Mouse (Mus musculus): ENCODE data around the gene Mta2. TPM values are rescaled to one million over a fixed set of nuclear protein-coding genes. Genes with fewer than 3 reads are reported as not detected.

Gene Mta2
- polyA plus RNA-seq, 1 experiment from 2014 or later, result 164 TPM

DNA sequence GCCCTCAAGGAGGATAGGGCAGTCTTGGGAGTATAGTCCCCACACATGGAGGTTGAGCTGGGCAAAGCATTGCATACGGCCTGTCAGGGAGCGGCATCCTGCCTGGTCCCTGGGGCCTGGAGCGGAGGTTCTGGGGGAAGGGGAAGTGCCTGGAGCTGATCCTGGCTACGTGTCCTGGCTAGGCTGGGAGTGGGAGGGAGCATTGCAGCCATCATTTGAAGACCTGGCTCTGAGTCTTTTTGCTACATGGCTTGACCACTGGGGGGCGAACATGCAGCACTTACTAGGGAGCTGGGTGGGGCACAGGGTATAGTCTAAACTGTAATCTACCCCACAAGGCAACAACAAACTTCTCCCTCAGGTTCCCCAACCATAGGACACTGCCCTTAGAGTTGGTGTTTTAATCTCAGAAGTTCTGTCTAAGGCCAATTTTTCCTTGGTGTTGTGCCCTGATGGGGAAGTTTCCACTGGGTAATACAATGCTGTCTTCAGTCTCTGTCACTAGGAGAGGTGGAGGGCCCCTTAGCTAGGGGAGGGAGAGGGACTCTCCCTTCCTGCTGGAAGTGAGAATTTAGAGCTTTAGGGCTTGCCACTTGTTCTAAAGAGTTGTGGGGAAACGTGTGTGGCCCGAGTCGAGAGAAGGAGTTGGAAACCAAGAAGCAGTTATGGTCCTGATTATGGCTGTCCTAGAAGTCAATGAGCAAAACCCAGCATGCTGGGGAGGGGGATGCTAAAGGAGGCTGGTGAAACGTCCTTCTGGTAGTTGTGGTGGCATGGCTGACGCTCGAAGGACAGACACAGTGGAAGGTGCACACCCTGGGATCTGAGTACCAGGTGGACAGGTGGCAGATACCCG is 51.3 kb downstream of the Mta2 start:
- Histone ChIP-seq H3K9ac (ENCODE audit: low read length) (peak overlapping the region; percentile 56), H3K4me2 (ENCODE audit: low read depth, low read length) (peak overlapping the region; percentile 66), H3K27ac (ENCODE audit: low read length) (peak overlapping the region; percentile 95), H3K9me3 (ENCODE audit: control insufficient read depth, low read length) (no peaks in the 10 kb centered on the region), H3K36me3 (ENCODE audit: control insufficient read depth, insufficient read depth, low read length) (no peaks in the 10 kb centered on the region), H3K4me1 (replicated peaks; ENCODE audit: control insufficient read depth, insufficient read depth, low read length) (peaks cover 61% of the 10 kb centered on the region), H3K27me3 (ENCODE audit: control insufficient read depth, insufficient read depth, low read depth, low read length) (no peaks in the 10 kb centered on the region), H3K4me3 (ENCODE audit: low read length) (peak overlapping the region; percentile 34)
- peak; percentile 8 for ATAC-seq (ENCODE audit: low read depth)
- WGBS, result 32% methylated on average over 12 of the region's 12 CpGs

DNA sequence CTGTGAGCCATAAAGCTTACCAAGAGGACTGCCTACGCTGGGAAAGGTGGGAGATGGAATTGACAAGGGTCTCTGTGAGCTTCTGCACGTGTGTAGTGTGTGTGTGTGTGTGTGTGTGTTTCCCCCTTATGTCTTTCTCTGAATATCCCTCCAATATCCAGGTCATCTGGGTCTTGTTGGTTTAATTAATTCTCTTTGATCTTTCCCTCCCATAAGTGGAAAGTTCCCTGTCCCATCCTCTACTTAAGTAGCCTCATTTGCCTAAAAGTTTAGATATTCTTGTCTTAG is 51.9 kb downstream of the Mta2 start:
- no peak overlapping the region for H3K27ac ChIP-seq (ENCODE audit: low read length)
- no peak for ATAC-seq (ENCODE audit: low read depth)
- 55% methylated on average over 2 of the region's 2 CpGs for WGBS
- H3K4me2 ChIP-seq (ENCODE audit: low read depth, low read length), result peak overlapping the region; percentile 66; the same call in 1 of the 2 replicates
- H3K9ac ChIP-seq (ENCODE audit: low read length), result no peak overlapping the region; the same call in 1 of the 2 replicates
- H3K4me3 ChIP-seq (ENCODE audit: low read length), result no peak overlapping the region
- H3K27me3 ChIP-seq (ENCODE audit: control insufficient read depth, insufficient read depth, low read depth, low read length), result no peaks in the 10 kb centered on the region
- peaks cover 61% of the 10 kb centered on the region for H3K4me1 ChIP-seq (replicated peaks; ENCODE audit: control insufficient read depth, insufficient read depth, low read length)
- H3K9me3 ChIP-seq (ENCODE audit: control insufficient read depth, low read length), result no peaks in the 10 kb centered on the region
- no peaks in the 10 kb centered on the region for H3K36me3 ChIP-seq (ENCODE audit: control insufficient read depth, insufficient read depth, low read length)

DNA sequence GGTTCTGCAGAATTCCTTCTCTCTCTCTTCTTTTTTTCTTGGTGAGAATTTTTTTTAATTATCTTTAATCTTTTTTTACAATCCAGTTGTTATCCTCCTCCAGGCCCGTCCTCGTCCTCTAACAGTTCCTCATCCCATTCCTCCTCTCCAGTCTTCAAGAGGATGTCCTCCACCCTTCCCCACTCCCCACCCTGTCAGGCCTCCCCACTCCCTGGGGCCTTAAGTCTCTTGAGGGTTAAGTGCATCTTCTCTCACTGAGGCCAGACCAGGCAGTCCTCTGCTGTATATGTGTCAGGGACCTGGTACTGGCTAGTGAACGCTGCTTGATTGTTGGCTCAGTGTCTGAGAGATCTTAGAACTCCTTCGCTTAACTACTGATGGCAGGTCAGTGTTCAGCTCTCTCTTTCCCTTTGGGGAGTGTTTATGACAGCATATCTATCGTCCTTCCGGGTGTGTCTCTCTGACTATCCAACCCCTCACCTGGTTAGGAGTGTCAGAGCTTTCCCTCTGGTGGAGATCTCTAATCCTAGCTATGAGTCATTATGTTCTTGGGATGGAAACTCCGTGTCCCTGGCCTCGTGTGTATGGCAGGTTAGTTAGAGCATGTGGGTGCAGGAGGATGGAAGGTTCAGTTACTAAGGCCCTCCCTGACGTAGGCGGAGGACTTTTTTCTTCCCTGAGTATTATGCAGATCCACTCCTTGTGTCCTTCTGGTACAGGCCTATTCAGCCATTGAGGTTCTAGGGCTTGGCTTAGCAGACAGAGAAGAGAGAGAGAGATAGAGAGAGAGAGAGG is 53.3 kb downstream of the Mta2 start:
- H3K9ac ChIP-seq (ENCODE audit: low read length), result no peak overlapping the region
- H3K27me3 ChIP-seq (ENCODE audit: control insufficient read depth, insufficient read depth, low read depth, low read length), result no peaks in the 10 kb centered on the region
- WGBS, result 76% methylated on average over 10 of the region's 10 CpGs
- no peaks in the 10 kb centered on the region for H3K36me3 ChIP-seq (ENCODE audit: control insufficient read depth, insufficient read depth, low read length)
- H3K4me2 ChIP-seq (ENCODE audit: low read depth, low read length), result no peak overlapping the region
- peaks cover 68% of the 10 kb centered on the region for H3K4me1 ChIP-seq (replicated peaks; ENCODE audit: control insufficient read depth, insufficient read depth, low read length)
- no peaks in the 10 kb centered on the region for H3K9me3 ChIP-seq (ENCODE audit: control insufficient read depth, low read length)
- no peak overlapping the region for H3K4me3 ChIP-seq (ENCODE audit: low read length)
- no peak for ATAC-seq (ENCODE audit: low read depth)
- H3K27ac ChIP-seq (ENCODE audit: low read length), result no peak overlapping the region

DNA sequence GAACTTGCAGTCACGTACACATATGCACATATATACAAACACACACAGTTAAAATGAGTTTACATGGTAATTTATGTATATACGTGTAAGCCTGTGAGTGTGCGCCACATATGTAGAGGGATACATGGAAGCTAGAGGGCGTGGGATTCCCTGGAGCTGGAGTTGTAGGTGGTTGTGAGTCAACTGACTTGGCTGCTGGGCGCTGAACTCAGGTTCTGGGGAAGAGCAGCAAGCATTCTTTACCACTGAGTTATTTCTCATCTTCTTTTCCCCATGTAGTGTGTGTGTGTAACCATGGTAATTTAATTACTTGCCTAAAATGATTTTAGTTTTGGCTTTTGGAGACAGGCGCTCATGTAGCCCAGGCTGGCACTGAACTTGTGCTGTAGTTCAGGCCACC is 54.9 kb downstream of the Mta2 start:
- H3K4me3 ChIP-seq (ENCODE audit: low read length), result no peak overlapping the region
- H3K27me3 ChIP-seq (ENCODE audit: control insufficient read depth, insufficient read depth, low read depth, low read length), result no peaks in the 10 kb centered on the region
- ATAC-seq (ENCODE audit: low read depth), result no peak
- no peak overlapping the region for H3K9ac ChIP-seq (ENCODE audit: low read length)
- no peak overlapping the region for H3K27ac ChIP-seq (ENCODE audit: low read length)
- H3K4me2 ChIP-seq (ENCODE audit: low read depth, low read length), result no peak overlapping the region
- 87% methylated on average over 6 of the region's 6 CpGs for WGBS
- peaks cover 12% of the 10 kb centered on the region for H3K36me3 ChIP-seq (ENCODE audit: control insufficient read depth, insufficient read depth, low read length)
- H3K9me3 ChIP-seq (ENCODE audit: control insufficient read depth, low read length), result no peaks in the 10 kb centered on the region
- peaks cover 56% of the 10 kb centered on the region for H3K4me1 ChIP-seq (replicated peaks; ENCODE audit: control insufficient read depth, insufficient read depth, low read length)

DNA sequence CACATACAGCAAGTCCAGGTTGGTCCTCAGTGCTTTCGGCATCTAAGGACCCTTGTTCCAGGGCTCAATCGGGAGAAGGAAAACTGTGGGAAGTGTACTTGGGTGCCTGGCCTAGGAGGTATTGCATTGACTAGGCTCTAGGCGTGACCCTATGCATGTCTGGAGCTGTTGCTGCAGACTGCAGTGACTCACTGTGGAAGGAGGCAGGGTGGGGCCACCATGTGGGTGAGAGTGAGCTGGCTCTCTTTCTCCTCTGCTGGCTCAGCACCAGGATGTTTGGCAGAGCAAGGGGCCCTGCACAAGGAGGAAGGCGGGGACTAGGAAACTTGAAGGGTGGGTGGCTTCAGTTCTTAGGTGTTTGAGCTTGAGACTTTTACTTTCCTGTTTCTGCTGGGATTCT is 55.9 kb downstream of the Mta2 start:
- no peaks in the 10 kb centered on the region for H3K9me3 ChIP-seq (ENCODE audit: control insufficient read depth, low read length)
- peaks cover 46% of the 10 kb centered on the region for H3K4me1 ChIP-seq (replicated peaks; ENCODE audit: control insufficient read depth, insufficient read depth, low read length)
- H3K4me2 ChIP-seq (ENCODE audit: low read depth, low read length), result peak overlapping the region; percentile 33
- peak overlapping the region; percentile 89 for H3K27ac ChIP-seq (ENCODE audit: low read length)
- no peak overlapping the region for H3K4me3 ChIP-seq (ENCODE audit: low read length)
- peaks cover 21% of the 10 kb centered on the region for H3K36me3 ChIP-seq (ENCODE audit: control insufficient read depth, insufficient read depth, low read length)
- H3K9ac ChIP-seq (ENCODE audit: low read length), result peak overlapping the region; percentile 51
- 16% methylated on average over 4 of the region's 4 CpGs for WGBS
- peak; percentile 94 for ATAC-seq (ENCODE audit: low read depth)
- H3K27me3 ChIP-seq (ENCODE audit: control insufficient read depth, insufficient read depth, low read depth, low read length), result no peaks in the 10 kb centered on the region

DNA sequence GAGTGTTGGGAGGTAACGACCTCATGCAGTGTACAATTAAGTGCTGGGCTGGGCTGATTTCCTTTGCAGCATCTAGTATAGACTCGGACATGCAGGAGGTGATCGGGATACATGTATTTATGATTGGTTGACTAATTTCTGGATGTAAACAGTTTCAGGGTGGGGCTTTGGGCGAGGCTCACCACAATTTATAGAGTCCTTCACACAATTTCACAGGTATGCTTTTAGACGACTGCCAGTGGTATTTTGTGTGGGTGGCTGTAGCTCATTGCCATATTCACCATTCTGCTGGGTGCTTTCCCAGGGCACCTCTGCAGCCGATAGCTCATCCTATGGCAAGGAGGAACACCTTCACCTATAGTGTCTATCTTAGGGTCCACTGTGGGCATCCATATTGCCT is 56.9 kb downstream of the Mta2 start:
- H3K4me3 ChIP-seq (ENCODE audit: low read length), result no peak overlapping the region
- no peaks in the 10 kb centered on the region for H3K27me3 ChIP-seq (ENCODE audit: control insufficient read depth, insufficient read depth, low read depth, low read length)
- 75% methylated on average over 6 of the region's 6 CpGs for WGBS
- H3K9me3 ChIP-seq (ENCODE audit: control insufficient read depth, low read length), result no peaks in the 10 kb centered on the region
- peaks cover 37% of the 10 kb centered on the region for H3K4me1 ChIP-seq (replicated peaks; ENCODE audit: control insufficient read depth, insufficient read depth, low read length)
- H3K27ac ChIP-seq (ENCODE audit: low read length), result peak overlapping the region; percentile 89
- H3K36me3 ChIP-seq (ENCODE audit: control insufficient read depth, insufficient read depth, low read length), result peaks cover 28% of the 10 kb centered on the region
- ATAC-seq (ENCODE audit: low read depth), result no peak
- H3K9ac ChIP-seq (ENCODE audit: low read length), result no peak overlapping the region
- H3K4me2 ChIP-seq (ENCODE audit: low read depth, low read length), result 0 out of 2 replicates have a peak overlapping the region, but pooled peaks have one; percentile 33

DNA sequence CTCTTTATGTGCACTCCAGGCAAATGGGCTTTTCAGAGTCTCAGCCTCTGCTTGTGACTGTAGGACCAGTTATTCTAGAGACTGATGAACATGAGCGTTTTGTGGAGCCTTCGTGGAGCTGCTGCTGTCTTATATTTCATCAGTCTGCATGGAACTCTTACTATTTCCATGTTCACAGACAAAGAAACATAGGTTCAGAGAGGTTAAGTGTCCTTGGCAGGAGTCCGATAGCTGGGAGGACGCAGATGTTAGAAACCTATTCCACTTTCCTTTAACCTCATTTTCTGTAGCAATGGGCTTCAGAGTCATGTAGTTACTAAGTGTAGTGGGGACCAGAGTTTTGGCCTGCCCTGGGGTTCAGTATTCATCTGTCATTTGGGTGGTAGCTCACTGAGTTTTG is 57.5 kb downstream of the Mta2 start:
- no peak overlapping the region for H3K9ac ChIP-seq (ENCODE audit: low read length)
- no peak overlapping the region for H3K27ac ChIP-seq (ENCODE audit: low read length)
- ATAC-seq (ENCODE audit: low read depth), result no peak
- 75% methylated on average over 4 of the region's 4 CpGs for WGBS
- peaks cover 34% of the 10 kb centered on the region for H3K36me3 ChIP-seq (ENCODE audit: control insufficient read depth, insufficient read depth, low read length)
- no peak overlapping the region for H3K4me3 ChIP-seq (ENCODE audit: low read length)
- H3K4me2 ChIP-seq (ENCODE audit: low read depth, low read length), result no peak overlapping the region
- H3K4me1 ChIP-seq (replicated peaks; ENCODE audit: control insufficient read depth, insufficient read depth, low read length), result peaks cover 37% of the 10 kb centered on the region
- no peaks in the 10 kb centered on the region for H3K27me3 ChIP-seq (ENCODE audit: control insufficient read depth, insufficient read depth, low read depth, low read length)
- H3K9me3 ChIP-seq (ENCODE audit: control insufficient read depth, low read length), result no peaks in the 10 kb centered on the region

Other genes starting within 250 kb of the Mta2 start
- 77.0 and 78.8 TPM in 2 replicates for gene Slc3a2, start 218.5 kb upstream of the Mta2 start, polyA plus RNA-seq (2015; fragmentation: Nextera tagmentation; extraction: Ambion mirVana)
- gene Wdr74, start 206.0 kb upstream of the Mta2 start, polyA plus RNA-seq (2015; fragmentation: Nextera tagmentation; extraction: Ambion mirVana), result 75.5 and 78.9 TPM in 2 replicates
- 0.83 and 2.7 TPM in 2 replicates for gene 1700092M07Rik, start 201.2 kb upstream of the Mta2 start, polyA plus RNA-seq (2015; fragmentation: Nextera tagmentation; extraction: Ambion mirVana)
- gene Stx5a, start 200.5 kb upstream of the Mta2 start, polyA plus RNA-seq (2015; fragmentation: Nextera tagmentation; extraction: Ambion mirVana), result 162 and 174 TPM in 2 replicates
- 186 and 190 TPM in 2 replicates for gene Nxf1, start 184.8 kb upstream of the Mta2 start, polyA plus RNA-seq (2015; fragmentation: Nextera tagmentation; extraction: Ambion mirVana)
- 188 and 194 TPM in 2 replicates for gene Tmem223, start 170.9 kb upstream of the Mta2 start, polyA plus RNA-seq (2015; fragmentation: Nextera tagmentation; extraction: Ambion mirVana)
- gene Tmem179b, start 167.4 kb upstream of the Mta2 start, polyA plus RNA-seq (2015; fragmentation: Nextera tagmentation; extraction: Ambion mirVana), result 88.2 and 89.7 TPM in 2 replicates
- 24.0 and 26.0 TPM in 2 replicates for gene Taf6l, start 155.5 kb upstream of the Mta2 start, polyA plus RNA-seq (2015; fragmentation: Nextera tagmentation; extraction: Ambion mirVana)
- 140 and 147 TPM in 2 replicates for gene Polr2g, start 143.3 kb upstream of the Mta2 start, polyA plus RNA-seq (2015; fragmentation: Nextera tagmentation; extraction: Ambion mirVana)
- 5.5 and 5.6 TPM in 2 replicates for gene Zbtb3, start 139.3 kb upstream of the Mta2 start, polyA plus RNA-seq (2015; fragmentation: Nextera tagmentation; extraction: Ambion mirVana)
- gene Ttc9c, start 122.5 kb upstream of the Mta2 start, polyA plus RNA-seq (2015; fragmentation: Nextera tagmentation; extraction: Ambion mirVana), result 55.2 and 56.5 TPM in 2 replicates
- gene Hnrnpul2, start 121.9 kb upstream of the Mta2 start, polyA plus RNA-seq (2015; fragmentation: Nextera tagmentation; extraction: Ambion mirVana), result 4.4 and 5.0 TPM in 2 replicates
- gene AC129217.1, start 112.1 kb upstream of the Mta2 start, polyA plus RNA-seq (2015; fragmentation: Nextera tagmentation; extraction: Ambion mirVana), result not detected in 2 replicates
- gene Bscl2, start 104.4 kb upstream of the Mta2 start, polyA plus RNA-seq (2015; fragmentation: Nextera tagmentation; extraction: Ambion mirVana), result 54.1 and 54.6 TPM in 2 replicates
- gene Gng3, start 102.7 kb upstream of the Mta2 start, polyA plus RNA-seq (2015; fragmentation: Nextera tagmentation; extraction: Ambion mirVana), result 2.8 and 3.3 TPM in 2 replicates
- gene Lrrn4cl, start 91.1 kb upstream of the Mta2 start, polyA plus RNA-seq (2015; fragmentation: Nextera tagmentation; extraction: Ambion mirVana), result 1.6 and 1.7 TPM in 2 replicates
- 156 and 164 TPM in 2 replicates for gene Ubxn1, start 70.4 kb upstream of the Mta2 start, polyA plus RNA-seq (2015; fragmentation: Nextera tagmentation; extraction: Ambion mirVana)
- 63.5 and 64.0 TPM in 2 replicates for gene Uqcc3, start 61.0 kb upstream of the Mta2 start, polyA plus RNA-seq (2015; fragmentation: Nextera tagmentation; extraction: Ambion mirVana)
- gene Lbhd1, start 58.1 kb upstream of the Mta2 start, polyA plus RNA-seq (2015; fragmentation: Nextera tagmentation; extraction: Ambion mirVana), result 71.3 and 75.9 TPM in 2 replicates
- not detected in 2 replicates for gene Gm49403, start 57.9 kb upstream of the Mta2 start, polyA plus RNA-seq (2015; fragmentation: Nextera tagmentation; extraction: Ambion mirVana)
- gene 1810009A15Rik, start 53.0 kb upstream of the Mta2 start, polyA plus RNA-seq (2015; fragmentation: Nextera tagmentation; extraction: Ambion mirVana), result 68.4 and 71.4 TPM in 2 replicates
- gene Gm49416, start 52.9 kb upstream of the Mta2 start, polyA plus RNA-seq (2015; fragmentation: Nextera tagmentation; extraction: Ambion mirVana), result not detected in 2 replicates
- gene Ints5, start 48.9 kb upstream of the Mta2 start, polyA plus RNA-seq (2015; fragmentation: Nextera tagmentation; extraction: Ambion mirVana), result 38.3 and 40.8 TPM in 2 replicates
- gene Ganab, start 43.8 kb upstream of the Mta2 start, polyA plus RNA-seq (2015; fragmentation: Nextera tagmentation; extraction: Ambion mirVana), result 125 and 127 TPM in 2 replicates
- 40.2 and 43.5 TPM in 2 replicates for gene B3gat3, start 21.5 kb upstream of the Mta2 start, polyA plus RNA-seq (2015; fragmentation: Nextera tagmentation; extraction: Ambion mirVana)
- 2.8 and 4.0 TPM in 2 replicates for gene Rom1, start 12.5 kb upstream of the Mta2 start, polyA plus RNA-seq (2015; fragmentation: Nextera tagmentation; extraction: Ambion mirVana)
- 31.0 and 32.2 TPM in 2 replicates for gene Eml3, start 12.3 kb upstream of the Mta2 start, polyA plus RNA-seq (2015; fragmentation: Nextera tagmentation; extraction: Ambion mirVana)
- gene Tut1, start 12.0 kb downstream of the Mta2 start, polyA plus RNA-seq (2015; fragmentation: Nextera tagmentation; extraction: Ambion mirVana), result 27.5 and 28.9 TPM in 2 replicates
- 366 TPM in 2 replicates for gene Eef1g, start 25.2 kb downstream of the Mta2 start, polyA plus RNA-seq (2015; fragmentation: Nextera tagmentation; extraction: Ambion mirVana)
- gene Ahnak, start 47.4 kb downstream of the Mta2 start, polyA plus RNA-seq (2015; fragmentation: Nextera tagmentation; extraction: Ambion mirVana), result 30.5 and 31.0 TPM in 2 replicates
- 25.3 and 50.5 TPM in 2 replicates for gene Scgb1a1, start 146.1 kb downstream of the Mta2 start, polyA plus RNA-seq (2015; fragmentation: Nextera tagmentation; extraction: Ambion mirVana)
- gene Asrgl1, start 193.8 kb downstream of the Mta2 start, polyA plus RNA-seq (2015; fragmentation: Nextera tagmentation; extraction: Ambion mirVana), result 15.3 and 18.8 TPM in 2 replicates

Data from lung, embryonic 16.5 days (tissue).